ENCODE assay signal across 8 mouse cellular contexts in the genomic region with DNA sequence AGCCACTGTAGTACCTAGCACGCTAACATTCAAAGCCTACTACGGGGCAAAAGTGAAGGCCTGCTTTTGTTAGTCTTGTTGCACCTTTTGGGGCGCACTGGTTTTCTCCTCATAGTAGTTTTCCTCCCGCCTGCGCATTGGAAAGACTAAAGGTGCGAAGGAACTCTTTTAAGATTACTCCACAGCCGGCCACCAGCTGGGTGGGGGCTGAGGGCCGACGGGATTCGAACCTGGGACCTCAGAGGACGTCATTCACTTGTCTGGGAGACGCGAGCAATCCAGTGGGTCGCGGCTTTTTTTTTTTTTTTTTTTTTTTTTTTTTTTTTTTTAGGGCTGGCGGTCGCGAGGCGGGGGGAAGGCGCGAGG. TPM values are rescaled to one million over a fixed set of nuclear protein-coding genes. Genes with fewer than 3 reads are reported as not detected.
A peak's percentile ranks its signal among the peaks of the same experiment; 100 is the strongest.
DNase-seq lines count a peak whose midpoint lies in the region; ATAC-seq and TF ChIP-seq lines count a peak whose summit lies in the region.

No protein-coding gene starts in this region.

- H3K4me1 ChIP-seq in heart, adult 2 months (ENCODE audit: control insufficient read depth, insufficient read depth, low read length) = no peaks in the 10 kb centered on the region; the same call in 1 of the 2 replicates
- peaks cover 25 to 34% of the 10 kb centered on the region in 2 experiments for H3K4me1 ChIP-seq in liver, embryonic 14.5 days (replicated peaks; ENCODE audit: control insufficient read depth in 2 of 2, insufficient read depth in 2 of 2, low read length in 1 of 2)

- TF ChIP-seq POLR2A in heart, adult 2 months (IDR thresholded peaks at IDR 0.05; ENCODE audit: insufficient read depth, low read depth, low read length) = no peak

- intact Hi-C loops in heart, adult 2 months (cut with DNase I) = loop anchor here (5.0 kb wide), 1 partner anchor 68 kb away; no protein-coding TSS in a partner anchor
- intact Hi-C loops in heart, postnatal 25 days (cut with DNase I) = no loop called here

- no peak for DNase-seq in heart, adult 2 months
- DNase-seq in heart, postnatal 25 days (ENCODE audit: low spot score) = no peak
- peak; percentile 22 to 32 for DNase-seq in spleen, adult 18-20 months
- no peak for DNase-seq in spleen, postnatal 36 days (ENCODE audit: low spot score in 2 of 2)
- peak; percentile 9 to 23 for DNase-seq in frontal cortex, postnatal 36 days (ENCODE audit: low spot score in 2 of 2)
- DNase-seq in liver, embryonic 14.5 days (ENCODE audit: low read depth in 3 of 3, low spot score in 3 of 3) = no peak
- DNase-seq in Muller cell, postnatal 12 days (ENCODE audit: inconsistent ontology term) = no peak
- DNase-seq in ovary, adult 18-20 months (ENCODE audit: low spot score) = no peak

- TF ChIP-seq EP300 in heart, adult 2 months (IDR thresholded peaks at IDR 0.05; ENCODE audit: insufficient read depth, low read depth, low read length) = no peak
- no peak for TF ChIP-seq EP300 in liver, embryonic 14.5 days (IDR thresholded peaks at IDR 0.05; ENCODE audit: low read depth)

- H3K79me2 ChIP-seq in heart, adult 2 months (replicated peaks; ENCODE audit: control insufficient read depth, insufficient read depth, low read length) = no peaks in the 10 kb centered on the region

- peaks cover 3% of the 10 kb centered on the region; the same call in 1 of the 2 replicates for H3K36me3 ChIP-seq in heart, adult 2 months (ENCODE audit: control insufficient read depth, insufficient read depth, low read length)
- no peaks in the 10 kb centered on the region for H3K36me3 ChIP-seq in liver, embryonic 14.5 days (replicated peaks; ENCODE audit: control insufficient read depth, insufficient read depth, low read depth)

- H3K9me3 ChIP-seq in liver, embryonic 14.5 days (ENCODE audit: control insufficient read depth, low read length) = no peaks in the 10 kb centered on the region

- no peak for TF ChIP-seq CTCF in heart, adult 2 months (IDR thresholded peaks at IDR 0.05)
- no peak for TF ChIP-seq CTCF in liver, embryonic 14.5 days (IDR thresholded peaks at IDR 0.05; ENCODE audit: low read depth)

- no peaks in the 10 kb centered on the region for H3K27me3 ChIP-seq in heart, adult 2 months (ENCODE audit: control insufficient read depth, insufficient read depth, low read length)
- no peaks in the 10 kb centered on the region for H3K27me3 ChIP-seq in liver, embryonic 14.5 days (ENCODE audit: control insufficient read depth, insufficient read depth, low read length)

- peak overlapping the region; percentile 42 for H3K9ac ChIP-seq in heart, adult 2 months (ENCODE audit: low read depth, low read length)
- H3K9ac ChIP-seq in liver, embryonic 14.5 days (replicated peaks) = peak overlapping the region; percentile 93

- ATAC-seq in liver, embryonic 14.5 days (ENCODE audit: insufficient read depth) = no peak

- peak overlapping the region; percentile 47 for H3K27ac ChIP-seq in heart, adult 2 months
- no peak overlapping the region for H3K27ac ChIP-seq in liver, embryonic 14.5 days

- 12% methylated on average over 20 of the region's 21 CpGs for WGBS in heart, adult 2 months
- WGBS in liver, embryonic 14.5 days (ENCODE audit: insufficient replicate concordance) = 9% methylated on average over 21 of the region's 21 CpGs

- H3K4me3 ChIP-seq in heart, adult 2 months = peak overlapping the region; percentile 53
- peak overlapping the region; percentile 86 to 96 for H3K4me3 ChIP-seq in liver, embryonic 14.5 days (ENCODE audit: insufficient read depth in 1 of 2, low read depth in 2 of 2, low read length in 2 of 2)

- peak overlapping the region; percentile 78 for H3K4me2 ChIP-seq in liver, embryonic 14.5 days (ENCODE audit: low read depth)

RNA-seq across cellular contexts. Expression of a gene that starts 0.3 kb away (rescaled TPM):
- total RNA-seq in heart, adult 2 months (2021) = 10 to 100 TPM; 53.1 to 67.9 TPM
- 48.1 and 63.6 TPM in 2 replicates for polyA plus RNA-seq in heart, adult 2 months (2012; rRNA removed)
- 10 to 100 TPM; 59.3 to 64.7 TPM for total RNA-seq in heart, postnatal 25 days (2021)
- polyA plus RNA-seq in liver, embryonic 14.5 days (2012; rRNA removed) = 11.0 and 12.5 TPM in 2 replicates
- polyA plus RNA-seq in liver, embryonic 14.5 days (2014; fragmentation: Nextera tagmentation; extraction: Ambion mirVana) = 12.3 and 14.2 TPM in 2 replicates

Comparison
In these comparisons a context has a peak if more than half of its experiments do, and no peak if none do; other contexts are left out.
1. DNase-seq: peak in spleen, adult 18-20 months (2 of 2) and frontal cortex, postnatal 36 days (2 of 2); none in heart, adult 2 months (0 of 2), heart, postnatal 25 days (single experiment), spleen, postnatal 36 days (0 of 2), liver, embryonic 14.5 days (0 of 3), Muller cell, postnatal 12 days (single experiment) and ovary, adult 18-20 months (single experiment).